Mouse (Mus musculus): ENCODE results near the gene Zfp791. TPM values are rescaled to one million over a fixed set of nuclear protein-coding genes. Genes with fewer than 3 reads are reported as not detected.
A peak's percentile ranks its signal among the peaks of the same experiment; 100 is the strongest.
"Not testable (repeated sequence)": the region's sequence is repeated elsewhere in the genome, so short reads cannot be mapped to it uniquely, and the experiment has no call there.

The Zfp791 gene
- polyA plus RNA-seq (2015; fragmentation: Nextera tagmentation; extraction: Ambion mirVana) = 0.66 and 0.83 TPM in 2 replicates

DNA sequence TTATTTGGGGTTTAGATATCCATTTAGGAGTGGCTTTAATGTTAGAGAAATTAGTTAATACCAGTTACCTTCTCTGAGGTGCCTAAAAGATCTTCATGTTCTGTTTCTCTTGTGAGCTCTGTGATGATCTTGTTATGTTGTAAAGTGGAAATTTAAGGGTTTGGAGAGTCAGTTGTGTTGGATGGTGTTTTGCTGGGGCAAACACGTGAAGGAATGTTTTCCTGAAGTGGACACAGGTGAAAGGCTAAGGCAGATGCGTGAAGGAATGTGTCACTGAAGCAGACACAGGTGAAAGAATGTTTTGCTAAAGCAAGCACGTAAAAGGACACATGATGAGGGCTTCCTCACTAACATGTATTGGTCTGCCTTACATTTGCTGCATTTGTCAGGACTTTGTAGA, at the start of gene Zfp791:
TSS of gene Zfp791 (minus strand) at position 101 of the 400 bp plus-strand sequence.
- H3K27ac ChIP-seq = no peak within 1 kb of the TSS
- H3K27me3 ChIP-seq = peaks cover 11% of the 10 kb centered on the region
- H3K4me3 ChIP-seq (replicated peaks) = no peak within 1 kb of the TSS
- ATAC-seq (ENCODE audit: low read depth) (no peak), DNase-seq (no peak)
- H3K9ac ChIP-seq = no peak within 1 kb of the TSS
- no peaks in the 10 kb centered on the region for H3K36me3 ChIP-seq
- no peak within 1 kb of the TSS for H3K4me2 ChIP-seq
- H3K4me1 ChIP-seq (replicated peaks) = no peaks in the 10 kb centered on the region
- 53% methylated on average over 3 of the region's 3 CpGs for WGBS (ENCODE audit: insufficient replicate concordance)
- H3K9me3 ChIP-seq (replicated peaks) = no peaks in the 10 kb centered on the region

DNA sequence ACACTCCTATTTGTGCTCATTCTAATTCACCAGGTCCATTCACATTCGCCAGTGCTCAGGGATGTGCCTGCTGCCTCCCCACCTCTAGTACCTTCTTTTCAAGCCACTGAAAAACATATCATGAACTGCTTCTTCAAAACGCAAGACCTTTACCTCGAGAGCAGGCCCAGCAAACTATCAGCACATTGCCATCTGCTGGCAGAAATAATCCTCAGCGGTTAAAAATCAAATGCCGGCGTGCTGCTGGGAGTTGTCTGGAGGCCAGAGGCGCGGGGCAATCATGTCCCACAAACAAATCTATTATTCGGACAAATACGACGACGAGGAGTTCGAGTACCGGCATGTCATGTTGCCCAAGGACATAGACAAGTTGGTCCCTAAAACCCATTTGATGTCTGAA, 48.4 kb upstream of the Zfp791 start:
- H3K27ac ChIP-seq = no peak overlapping the region
- no peaks in the 10 kb centered on the region for H3K36me3 ChIP-seq
- DNase-seq = peak; percentile 4
- H3K4me3 ChIP-seq (replicated peaks) = no peak overlapping the region
- no peaks in the 10 kb centered on the region for H3K4me1 ChIP-seq (replicated peaks)
- H3K9ac ChIP-seq = no peak overlapping the region
- no peaks in the 10 kb centered on the region for H3K9me3 ChIP-seq (replicated peaks)
- no peaks in the 10 kb centered on the region for H3K27me3 ChIP-seq
- WGBS (ENCODE audit: insufficient replicate concordance) = 27% methylated on average over 14 of the region's 14 CpGs
- ATAC-seq (ENCODE audit: low read depth) = no peak
- no peak overlapping the region for H3K4me2 ChIP-seq

DNA sequence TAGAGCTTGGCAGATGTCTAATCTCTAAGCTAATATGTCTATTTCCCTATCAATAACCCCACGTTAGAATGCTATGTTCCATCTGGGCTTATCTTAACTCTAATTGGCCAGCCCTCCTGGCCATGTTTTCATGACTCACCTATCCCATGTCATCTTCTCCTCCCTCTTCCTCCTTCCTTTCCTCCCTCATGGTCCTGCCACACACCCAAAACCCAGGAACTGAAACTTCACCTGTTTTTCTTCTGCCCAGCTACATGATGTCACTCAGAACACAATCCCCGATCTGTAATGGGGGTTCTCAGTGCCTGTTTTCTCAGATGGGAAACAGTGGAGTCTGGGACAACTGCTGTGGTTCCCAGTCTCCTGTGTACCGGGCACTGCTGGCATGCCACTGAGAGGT, 28.7 kb upstream of the Zfp791 start, which contains the start of gene Cks1brt:
TSS of gene Cks1brt (plus strand) at position 301 of the 400 bp plus-strand sequence.
- ATAC-seq (ENCODE audit: low read depth) (no peak), DNase-seq (no peak)
- H3K4me3 ChIP-seq (replicated peaks) = no peak within 1 kb of the TSS
- no peaks in the 10 kb centered on the region for H3K27me3 ChIP-seq
- H3K4me1 ChIP-seq (replicated peaks) = no peaks in the 10 kb centered on the region
- H3K36me3 ChIP-seq = no peaks in the 10 kb centered on the region
- peaks cover 19% of the 10 kb centered on the region for H3K9me3 ChIP-seq (replicated peaks)
- H3K4me2 ChIP-seq = no peak within 1 kb of the TSS
- no peak within 1 kb of the TSS for H3K27ac ChIP-seq
- WGBS (ENCODE audit: insufficient replicate concordance) = 62% methylated on average over 3 of the region's 3 CpGs
- H3K9ac ChIP-seq = no peak within 1 kb of the TSS

DNA sequence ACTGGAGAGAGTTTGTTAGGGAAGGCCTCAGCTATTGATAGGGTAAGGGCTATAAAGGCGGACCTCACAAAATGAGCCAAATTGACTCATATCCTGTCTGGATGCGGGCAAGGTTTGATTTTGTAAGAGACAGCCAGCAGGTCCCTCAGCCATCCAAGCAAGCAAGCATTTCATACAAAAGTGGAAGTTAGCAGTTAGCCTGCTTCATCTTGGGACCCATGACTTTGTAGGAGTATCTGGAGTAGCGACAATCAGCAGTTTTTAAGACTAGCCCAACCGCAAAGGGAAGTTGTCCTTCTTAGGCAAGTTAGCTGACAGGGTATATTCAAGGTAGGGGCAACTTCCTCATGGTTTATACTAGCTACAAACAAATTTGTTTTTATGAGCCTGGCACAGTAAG, 19.6 kb upstream of the Zfp791 start:
- no peak overlapping the region for H3K9ac ChIP-seq
- no peak overlapping the region for H3K4me3 ChIP-seq (replicated peaks)
- H3K36me3 ChIP-seq = no peaks in the 10 kb centered on the region
- H3K4me1 ChIP-seq (replicated peaks) = no peaks in the 10 kb centered on the region
- 61% methylated on average over 4 of the region's 4 CpGs for WGBS (ENCODE audit: insufficient replicate concordance)
- H3K27ac ChIP-seq = no peak overlapping the region
- ATAC-seq (ENCODE audit: low read depth) = no peak
- no peak overlapping the region for H3K4me2 ChIP-seq
- no peaks in the 10 kb centered on the region for H3K27me3 ChIP-seq
- H3K9me3 ChIP-seq (replicated peaks) = no peaks in the 10 kb centered on the region; the same call in 1 of the 2 replicates
- no peak for DNase-seq

DNA sequence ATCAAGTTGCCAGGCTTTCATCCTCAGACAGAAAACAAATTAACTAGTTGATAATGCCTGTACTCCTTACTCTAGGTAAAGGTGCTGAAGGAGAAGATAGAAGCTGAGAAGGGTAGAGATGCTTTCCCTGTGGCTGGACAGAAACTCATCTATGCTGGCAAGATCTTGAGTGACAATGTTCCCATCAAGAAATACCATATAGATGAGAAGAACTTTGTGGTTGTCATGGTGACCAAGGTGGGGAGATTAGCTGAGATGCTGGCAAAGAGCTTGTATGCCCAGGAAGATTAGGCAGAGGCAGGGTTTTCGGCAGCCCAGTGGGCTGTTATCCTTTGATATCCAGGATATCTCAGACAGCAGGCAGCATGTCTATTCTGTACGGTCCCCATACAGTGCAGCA, 12.8 kb upstream of the Zfp791 start:
- not testable (repeated sequence) for H3K9ac ChIP-seq; H3K36me3 ChIP-seq; DNase-seq; H3K9me3 ChIP-seq (replicated peaks); H3K27me3 ChIP-seq; ATAC-seq (ENCODE audit: low read depth); H3K4me1 ChIP-seq (replicated peaks); H3K27ac ChIP-seq; H3K4me2 ChIP-seq; H3K4me3 ChIP-seq (replicated peaks)
- 61% methylated on average over 2 of the region's 2 CpGs for WGBS (ENCODE audit: insufficient replicate concordance)

DNA sequence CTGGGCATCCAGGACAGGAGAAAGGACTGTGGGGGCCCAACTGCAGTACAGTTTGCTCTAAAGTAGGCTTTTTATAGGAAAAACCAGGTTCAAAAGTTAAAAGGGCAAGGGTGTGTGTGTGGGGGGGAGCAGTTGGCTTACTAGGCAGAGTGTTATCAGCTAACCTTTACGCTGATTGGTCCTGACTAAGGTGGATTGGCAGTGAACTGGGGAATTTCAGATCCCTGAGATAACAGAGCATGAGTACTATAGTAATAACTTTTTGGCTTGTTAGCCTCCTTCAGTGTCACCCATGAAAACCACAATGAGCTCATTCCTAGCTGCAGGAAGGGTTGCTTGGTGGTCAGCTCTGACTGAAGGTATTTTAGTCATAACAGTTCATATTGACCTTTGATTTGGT, 9.4 kb upstream of the Zfp791 start:
- H3K27ac ChIP-seq = no peak overlapping the region
- H3K27me3 ChIP-seq = peaks cover 3% of the 10 kb centered on the region; the same call in 1 of the 2 replicates
- WGBS (ENCODE audit: insufficient replicate concordance) = 70% methylated on average over 1 of the region's 1 CpGs
- H3K9me3 ChIP-seq (replicated peaks) = no peaks in the 10 kb centered on the region
- DNase-seq (no peak), ATAC-seq (ENCODE audit: low read depth) (no peak)
- no peaks in the 10 kb centered on the region for H3K36me3 ChIP-seq
- no peak overlapping the region for H3K4me3 ChIP-seq (replicated peaks)
- H3K9ac ChIP-seq = no peak overlapping the region
- no peaks in the 10 kb centered on the region for H3K4me1 ChIP-seq (replicated peaks)
- H3K4me2 ChIP-seq = no peak overlapping the region

DNA sequence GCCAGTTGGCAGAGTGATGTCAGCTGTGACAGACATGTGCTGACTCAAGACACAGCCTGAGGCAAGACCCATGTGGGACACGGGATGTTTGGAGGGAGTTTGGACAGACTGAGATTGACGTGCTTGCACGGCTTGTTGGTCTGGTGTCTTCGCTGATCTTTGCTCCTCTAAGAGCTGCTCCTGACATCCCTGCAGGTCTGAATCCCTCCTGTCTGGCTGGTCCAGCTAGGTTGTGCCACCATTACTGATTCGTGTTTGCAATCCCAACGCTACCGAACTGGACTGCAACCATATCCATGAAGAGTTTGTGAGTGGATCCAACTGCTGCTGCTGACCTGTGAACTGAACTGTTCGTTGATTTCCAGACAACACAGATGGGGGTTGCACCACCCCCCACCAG, 796 bp upstream of the Zfp791 start:
- no peak overlapping the region for H3K4me2 ChIP-seq
- no peak overlapping the region for H3K4me3 ChIP-seq (replicated peaks)
- no peaks in the 10 kb centered on the region for H3K9me3 ChIP-seq (replicated peaks)
- H3K4me1 ChIP-seq (replicated peaks) = no peaks in the 10 kb centered on the region
- H3K9ac ChIP-seq = no peak overlapping the region
- ATAC-seq (ENCODE audit: low read depth) = no peak
- H3K27ac ChIP-seq = no peak overlapping the region
- DNase-seq = no peak
- H3K36me3 ChIP-seq = no peaks in the 10 kb centered on the region
- WGBS (ENCODE audit: insufficient replicate concordance) = 75% methylated on average over 8 of the region's 8 CpGs
- H3K27me3 ChIP-seq = peaks cover 11% of the 10 kb centered on the region

DNA sequence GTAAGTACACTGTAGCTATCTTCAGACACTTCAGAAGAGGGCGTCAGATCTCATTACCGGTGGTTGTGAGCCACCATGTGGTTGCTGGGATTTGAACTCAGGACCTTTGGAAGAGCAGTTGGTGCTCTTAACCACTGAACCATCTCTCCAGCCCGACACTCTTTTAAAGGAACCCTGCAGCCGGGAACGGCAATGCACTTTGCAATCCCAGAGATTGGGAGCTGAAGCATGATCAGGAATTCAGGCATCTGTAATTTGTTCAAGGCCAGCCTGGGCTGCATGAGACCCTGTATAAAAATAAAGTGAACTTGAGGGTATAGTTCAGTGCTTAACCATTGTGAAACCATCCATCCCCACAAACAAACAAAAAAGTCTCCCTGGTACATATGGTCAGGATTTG, 2.6 kb downstream of the Zfp791 start:
- DNase-seq = not testable (repeated sequence)

DNA sequence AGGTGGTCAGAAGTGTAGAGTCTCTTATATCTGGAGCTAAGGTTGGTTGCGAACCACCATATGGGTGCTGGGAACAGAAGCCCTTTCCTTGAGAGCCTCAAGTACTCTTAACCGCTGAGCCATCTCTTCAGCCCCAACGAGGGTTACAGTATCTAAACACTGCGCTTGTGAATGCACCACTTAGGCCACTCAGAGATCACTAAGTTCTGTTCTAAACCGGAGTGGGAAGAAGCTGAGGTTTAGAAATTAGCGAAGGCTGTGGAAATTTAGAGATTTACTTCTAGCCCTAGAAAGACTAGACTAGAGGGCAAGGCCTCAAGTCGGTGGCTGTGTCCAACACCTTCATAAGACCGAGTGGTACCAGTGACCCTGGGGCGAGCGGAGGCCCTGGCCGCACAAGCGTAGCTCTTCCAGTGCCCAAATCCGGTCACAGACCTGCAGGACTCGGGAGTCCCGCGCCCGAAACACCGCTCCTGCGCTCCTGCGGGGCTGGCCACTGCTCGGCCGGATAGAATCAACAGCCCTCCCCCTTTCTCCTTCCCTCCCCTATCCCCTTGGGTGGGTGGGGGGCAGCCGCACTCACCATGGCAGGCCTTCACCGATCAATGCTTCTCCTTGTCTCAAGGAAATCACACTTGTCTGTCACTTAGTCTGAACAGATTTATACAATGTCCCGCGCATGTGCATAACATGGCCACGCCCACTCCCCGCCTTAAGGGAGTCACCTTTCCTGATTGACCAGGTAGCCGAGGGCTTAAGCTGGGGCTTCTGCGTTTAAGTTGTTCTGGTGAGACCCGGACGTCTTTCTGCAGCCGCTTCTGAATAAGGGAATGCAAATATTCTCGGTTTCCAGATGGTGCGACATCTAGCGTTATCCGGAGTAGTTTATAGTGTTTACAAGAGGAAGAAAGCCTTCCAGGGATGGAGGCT, 3.6 kb downstream of the Zfp791 start:
- peak overlapping the region; percentile 42 for H3K9ac ChIP-seq
- no peaks in the 10 kb centered on the region for H3K9me3 ChIP-seq (replicated peaks)
- no peak overlapping the region for H3K27ac ChIP-seq
- H3K4me2 ChIP-seq = peak overlapping the region; percentile 55
- peaks cover 11% of the 10 kb centered on the region for H3K27me3 ChIP-seq
- no peaks in the 10 kb centered on the region for H3K4me1 ChIP-seq (replicated peaks)
- DNase-seq = no peak
- 10% methylated on average over 37 of the region's 37 CpGs for WGBS (ENCODE audit: insufficient replicate concordance)
- peak overlapping the region; percentile 50 for H3K4me3 ChIP-seq (replicated peaks)
- no peaks in the 10 kb centered on the region for H3K36me3 ChIP-seq
- peak; percentile 43; the same call in 1 of the 2 replicates for ATAC-seq (ENCODE audit: low read depth)

More for the DNA sequence above, 2.6 kb downstream of the Zfp791 start:
- H3K4me2 ChIP-seq; ATAC-seq (ENCODE audit: low read depth); H3K27ac ChIP-seq; H3K9me3 ChIP-seq (replicated peaks); H3K4me1 ChIP-seq (replicated peaks); H3K4me3 ChIP-seq (replicated peaks); H3K9ac ChIP-seq; H3K36me3 ChIP-seq: not testable (repeated sequence)
- WGBS (ENCODE audit: insufficient replicate concordance) = 60% methylated on average over 5 of the region's 5 CpGs
- peaks cover 11% of the 10 kb centered on the region for H3K27me3 ChIP-seq

DNA sequence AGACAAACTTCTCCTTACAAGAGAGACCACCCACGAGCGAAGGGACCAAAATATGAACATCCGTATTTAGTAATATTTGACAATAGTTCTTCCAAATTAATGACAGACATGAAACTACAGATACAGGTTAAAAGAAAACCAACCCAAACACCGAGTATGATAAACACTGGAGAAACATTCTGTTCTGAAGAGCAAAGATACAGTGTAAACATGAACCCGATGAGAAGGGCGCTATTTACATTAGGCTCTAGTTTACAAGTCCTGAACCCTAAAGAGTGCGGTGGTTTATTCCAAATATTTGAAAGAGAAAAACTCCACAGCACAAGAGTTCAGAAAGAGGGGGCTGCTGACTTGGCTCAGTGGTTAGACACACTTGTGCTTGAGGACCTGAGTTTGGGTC, 5.9 kb downstream of the Zfp791 start:
- Histone ChIP-seq H3K4me1 (replicated peaks) (no peaks in the 10 kb centered on the region), H3K9ac (no peak overlapping the region), H3K4me2 (no peak overlapping the region), H3K27ac (peak overlapping the region; percentile 32; the same call in 1 of the 2 replicates), H3K4me3 (replicated peaks) (no peak overlapping the region), H3K9me3 (replicated peaks) (no peaks in the 10 kb centered on the region), H3K36me3 (no peaks in the 10 kb centered on the region), H3K27me3 (peaks cover 11% of the 10 kb centered on the region)
- ATAC-seq (ENCODE audit: low read depth) (peak; percentile 48; the same call in 1 of the 2 replicates), DNase-seq (no peak)
- WGBS (ENCODE audit: insufficient replicate concordance) = 73% methylated on average over 7 of the region's 7 CpGs

DNA sequence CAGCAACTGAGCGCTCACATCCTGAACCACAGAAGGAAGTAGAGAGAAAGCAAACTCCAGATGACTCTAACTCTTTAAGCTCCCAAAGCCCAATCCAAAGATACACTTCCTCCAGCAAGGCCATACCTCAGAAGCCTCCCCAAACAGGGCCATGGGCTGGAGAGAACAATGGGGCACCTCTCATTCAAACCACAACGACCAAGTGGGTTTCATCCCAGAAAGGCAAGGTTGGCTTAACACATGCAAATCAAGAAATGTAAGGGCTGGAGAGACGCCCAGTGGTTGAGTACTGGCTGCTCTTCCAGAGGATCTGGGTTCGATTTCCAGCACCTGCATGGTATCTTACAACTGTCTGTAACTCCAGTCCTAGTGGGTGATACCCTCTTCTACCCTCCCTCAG, 7.4 kb downstream of the Zfp791 start:
- no peaks in the 10 kb centered on the region for H3K9me3 ChIP-seq (replicated peaks)
- no peak overlapping the region for H3K4me2 ChIP-seq
- 43% methylated on average over 4 of the region's 4 CpGs for whole genome bisulfite sequencing (ENCODE audit: insufficient replicate concordance)
- ATAC-seq (ENCODE audit: low read depth) (no peak), DNase-seq (no peak)
- peaks cover 11% of the 10 kb centered on the region for H3K27me3 ChIP-seq
- H3K4me3 ChIP-seq (replicated peaks) = no peak overlapping the region
- peaks cover 14% of the 10 kb centered on the region for H3K36me3 ChIP-seq
- H3K9ac ChIP-seq = no peak overlapping the region
- H3K4me1 ChIP-seq (replicated peaks) = no peaks in the 10 kb centered on the region
- no peak overlapping the region for H3K27ac ChIP-seq

DNA sequence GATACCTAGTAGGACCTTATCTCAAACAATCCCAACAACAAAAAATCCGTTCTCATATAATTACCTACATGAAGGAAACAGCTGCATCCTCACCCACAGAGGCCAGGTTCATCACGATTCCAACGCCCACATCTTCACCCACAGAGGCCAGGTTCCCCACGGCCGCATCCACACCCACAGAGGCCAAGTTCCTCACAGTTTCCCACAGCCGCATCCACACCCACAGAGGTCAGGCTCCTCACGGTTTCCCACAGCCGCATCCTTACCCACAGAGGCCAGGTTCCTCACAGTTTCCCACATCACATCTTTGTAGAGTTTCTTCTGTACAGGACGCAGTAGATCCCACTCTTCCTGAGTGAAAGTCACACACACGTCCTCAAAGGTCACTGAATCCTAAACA, 9.7 kb downstream of the Zfp791 start:
- no peak overlapping the region for H3K4me2 ChIP-seq
- DNase-seq = no peak
- no peak overlapping the region for H3K9ac ChIP-seq
- no peaks in the 10 kb centered on the region for H3K4me1 ChIP-seq (replicated peaks)
- no peak overlapping the region for H3K4me3 ChIP-seq (replicated peaks)
- ATAC-seq (ENCODE audit: low read depth) = no peak
- 76% methylated on average over 10 of the region's 10 CpGs for WGBS (ENCODE audit: insufficient replicate concordance)
- no peaks in the 10 kb centered on the region for H3K9me3 ChIP-seq (replicated peaks)
- H3K27me3 ChIP-seq = no peaks in the 10 kb centered on the region
- peaks cover 28% of the 10 kb centered on the region for H3K36me3 ChIP-seq
- H3K27ac ChIP-seq = no peak overlapping the region
